Mouse (Mus musculus): Measurements from ENCODE around the gene Prr7. TPM values are rescaled to one million over a fixed set of nuclear protein-coding genes. Genes with fewer than 3 reads are reported as not detected.

The Prr7 gene
- polyA plus RNA-seq, 1 experiment: 0.64 TPM

DNA sequence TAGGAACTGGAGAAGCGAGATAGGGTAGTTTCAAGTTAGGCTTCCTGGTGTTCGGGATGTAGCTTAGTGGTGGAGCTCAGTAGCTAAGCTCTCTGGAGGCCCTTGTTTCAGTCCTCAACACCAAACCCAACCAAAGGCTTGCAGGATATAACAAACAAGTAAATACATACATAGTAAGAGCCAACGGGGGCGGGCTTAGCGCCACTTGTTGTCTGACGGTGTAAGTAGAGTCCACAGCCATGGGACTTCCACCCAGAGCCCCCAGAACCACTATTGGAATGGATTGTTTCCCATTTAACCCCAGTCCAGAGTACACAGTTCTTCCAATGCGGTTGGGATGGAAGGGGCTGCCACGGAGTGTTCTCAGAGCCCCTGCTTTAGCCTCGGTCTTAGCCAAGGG is 49.8 kb downstream of the Prr7 start:
- H3K4me3 ChIP-seq (ENCODE audit: insufficient read depth, low read depth, low read length): no peak overlapping the region
- no peaks in the 10 kb centered on the region for H3K36me3 ChIP-seq (ENCODE audit: control insufficient read depth, insufficient read depth, low read length)
- no peaks in the 10 kb centered on the region for H3K27me3 ChIP-seq (replicated peaks; ENCODE audit: control insufficient read depth, insufficient read depth, low read length)
- 0 out of 2 replicates have a peak, but pooled peaks cover 4% of the 10 kb centered on the region for H3K4me1 ChIP-seq (ENCODE audit: control insufficient read depth, insufficient read depth, low read length)
- DNase-seq: no peak
- WGBS: 40% methylated on average over 9 of the region's 9 CpGs
- no peak overlapping the region for H3K27ac ChIP-seq (ENCODE audit: insufficient read depth, low read depth, low read length)
- TF ChIP-seq CTCF (conservative IDR thresholded peaks at IDR 0.05; ENCODE audit: insufficient read depth, insufficient read length, low read depth, low read length) (no peak), POLR2A (IDR thresholded peaks at IDR 0.05; ENCODE audit: low read depth, low read length) (no peak)

- peak; percentile 87 for DNase-seq
- Histone ChIP-seq H3K27ac (ENCODE audit: insufficient read depth, low read depth, low read length) (no peak overlapping the region), H3K36me3 (ENCODE audit: control insufficient read depth, insufficient read depth, low read length) (no peaks in the 10 kb centered on the region), H3K4me3 (ENCODE audit: insufficient read depth, low read depth, low read length) (no peak overlapping the region), H3K27me3 (replicated peaks; ENCODE audit: control insufficient read depth, insufficient read depth, low read length) (no peaks in the 10 kb centered on the region), H3K4me1 (ENCODE audit: control insufficient read depth, insufficient read depth, low read length) (no peaks in the 10 kb centered on the region)
- 1% methylated on average over 5 of the region's 5 CpGs for WGBS
- peak; percentile 92 for TF ChIP-seq CTCF (conservative IDR thresholded peaks at IDR 0.05; ENCODE audit: insufficient read depth, insufficient read length, low read depth, low read length)
- TF ChIP-seq POLR2A (IDR thresholded peaks at IDR 0.05; ENCODE audit: low read depth, low read length): no peak
These were observed 52.9 kb downstream of the Prr7 start for GRCm38 (mm10) chr13:55516955-55517354.

- Histone ChIP-seq H3K36me3 (ENCODE audit: control insufficient read depth, insufficient read depth, low read length) (no peaks in the 10 kb centered on the region), H3K27me3 (replicated peaks; ENCODE audit: control insufficient read depth, insufficient read depth, low read length) (no peaks in the 10 kb centered on the region), H3K4me3 (ENCODE audit: insufficient read depth, low read depth, low read length) (no peak overlapping the region), H3K4me1 (ENCODE audit: control insufficient read depth, insufficient read depth, low read length) (no peaks in the 10 kb centered on the region), H3K27ac (ENCODE audit: insufficient read depth, low read depth, low read length) (no peak overlapping the region)
- no peak for DNase-seq
- 67% methylated on average over 4 of the region's 4 CpGs for WGBS
- no peak for TF ChIP-seq POLR2A (IDR thresholded peaks at IDR 0.05; ENCODE audit: low read depth, low read length)
- no peak for TF ChIP-seq CTCF (conservative IDR thresholded peaks at IDR 0.05; ENCODE audit: insufficient read depth, insufficient read length, low read depth, low read length)
These were observed 55.5 kb downstream of the Prr7 start for GRCm38 (mm10) chr13:55519606-55520005.

- no peak for DNase-seq
- Histone ChIP-seq H3K27me3 (replicated peaks; ENCODE audit: control insufficient read depth, insufficient read depth, low read length) (no peaks in the 10 kb centered on the region), H3K4me3 (ENCODE audit: insufficient read depth, low read depth, low read length) (no peak overlapping the region), H3K27ac (ENCODE audit: insufficient read depth, low read depth, low read length) (peak overlapping the region; percentile 19; the same call in 1 of the 2 replicates), H3K4me1 (ENCODE audit: control insufficient read depth, insufficient read depth, low read length) (no peaks in the 10 kb centered on the region), H3K36me3 (ENCODE audit: control insufficient read depth, insufficient read depth, low read length) (no peaks in the 10 kb centered on the region)
- TF ChIP-seq POLR2A (IDR thresholded peaks at IDR 0.05; ENCODE audit: low read depth, low read length) (no peak), CTCF (conservative IDR thresholded peaks at IDR 0.05; ENCODE audit: insufficient read depth, insufficient read length, low read depth, low read length) (no peak)
- WGBS: 64% methylated on average over 8 of the region's 8 CpGs
These were observed 58.7 kb downstream of the Prr7 start for GRCm38 (mm10) chr13:55522730-55523129.

Other genes with a start within 250 kb of the Prr7 start
- gene Prelid1, start 143.8 kb upstream of the Prr7 start, polyA plus RNA-seq (2012; rRNA removed): 542 and 589 TPM in 2 replicates
- gene Rab24, start 142.3 kb upstream of the Prr7 start, polyA plus RNA-seq (2012; rRNA removed): 81.8 and 89.8 TPM in 2 replicates
- 1.2 and 1.3 TPM in 2 replicates for gene Mxd3, start 134.4 kb upstream of the Prr7 start, polyA plus RNA-seq (2012; rRNA removed)
- gene Lman2, start 101.5 kb upstream of the Prr7 start, polyA plus RNA-seq (2012; rRNA removed): 114 and 126 TPM in 2 replicates
- gene Rgs14, start 94.5 kb upstream of the Prr7 start, polyA plus RNA-seq (2012; rRNA removed): 3.3 and 4.2 TPM in 2 replicates
- gene Slc34a1, start 66.1 kb upstream of the Prr7 start, polyA plus RNA-seq (2012; rRNA removed): 9,073 and 10,701 TPM in 2 replicates
- not detected in 2 replicates for gene Pfn3, start 49.0 kb upstream of the Prr7 start, polyA plus RNA-seq (2012; rRNA removed)
- gene F12, start 37.5 kb upstream of the Prr7 start, polyA plus RNA-seq (2012; rRNA removed): 0.03 and 0.07 TPM in 2 replicates
- gene Grk6, start 19.2 kb upstream of the Prr7 start, polyA plus RNA-seq (2012; rRNA removed): 23.4 and 27.4 TPM in 2 replicates
- gene Dbn1, start 23.8 kb downstream of the Prr7 start, polyA plus RNA-seq (2012; rRNA removed): 16.9 and 21.0 TPM in 2 replicates
- gene Pdlim7, start 49.4 kb downstream of the Prr7 start, polyA plus RNA-seq (2012; rRNA removed): 22.8 and 23.5 TPM in 2 replicates
- gene Dok3, start 65.0 kb downstream of the Prr7 start, polyA plus RNA-seq (2012; rRNA removed): 4.7 and 7.7 TPM in 2 replicates
- 68.5 and 71.2 TPM in 2 replicates for gene Ddx41, start 72.4 kb downstream of the Prr7 start, polyA plus RNA-seq (2012; rRNA removed)
- gene Fam193b, start 106.9 kb downstream of the Prr7 start, polyA plus RNA-seq (2012; rRNA removed): 85.6 and 102 TPM in 2 replicates
- 74.0 and 92.5 TPM in 2 replicates for gene Tmed9, start 109.5 kb downstream of the Prr7 start, polyA plus RNA-seq (2012; rRNA removed)
- gene B4galt7, start 135.6 kb downstream of the Prr7 start, polyA plus RNA-seq (2012; rRNA removed): 15.0 and 15.7 TPM in 2 replicates
- 21.4 and 26.6 TPM in 2 replicates for gene Caml, start 158.7 kb downstream of the Prr7 start, polyA plus RNA-seq (2012; rRNA removed)
- 12.3 and 13.0 TPM in 2 replicates for gene Ddx46, start 170.8 kb downstream of the Prr7 start, polyA plus RNA-seq (2012; rRNA removed)
- 28.7 and 32.7 TPM in 2 replicates for gene B230219D22Rik, start 228.9 kb downstream of the Prr7 start, polyA plus RNA-seq (2012; rRNA removed)